Mouse (Mus musculus): ENCODE data around the gene Steap4.

DNA sequence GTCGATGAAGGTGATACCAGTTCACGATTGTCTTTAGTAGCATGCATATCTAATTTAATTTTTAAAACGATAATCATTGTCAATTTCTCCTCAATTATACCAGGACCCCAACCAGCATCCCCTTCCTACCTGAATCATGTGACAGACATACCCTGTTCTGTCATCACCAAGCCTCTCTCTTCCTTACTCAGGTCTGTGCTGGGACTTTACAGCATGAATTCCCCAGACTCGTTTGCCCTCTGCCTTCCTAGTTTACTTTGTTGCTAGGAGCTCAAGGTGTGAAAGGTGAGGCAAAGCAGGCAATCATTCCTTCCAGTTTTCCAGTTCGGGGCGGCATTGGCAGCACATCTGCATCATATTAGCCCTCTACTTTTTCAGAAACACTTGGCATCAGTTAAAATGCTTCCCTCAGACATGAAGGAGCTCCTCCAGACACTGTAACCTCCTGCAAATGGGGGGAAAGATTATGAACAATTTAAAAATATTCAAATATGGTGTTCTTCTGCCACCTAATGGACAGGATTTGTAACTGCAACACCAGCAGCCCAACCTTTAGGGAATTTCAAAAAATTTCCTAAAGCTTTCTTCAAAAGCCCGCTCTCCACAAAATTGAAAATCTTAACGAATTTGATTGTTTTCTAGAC, 36.3 kb downstream of the Steap4 start:
- TF ChIP-seq CTCF (IDR thresholded peaks at IDR 0.05; ENCODE audit: insufficient read depth, low read depth, low read length) = no peak
- no peak for TF ChIP-seq POLR2A (IDR thresholded peaks at IDR 0.05; ENCODE audit: insufficient read depth, low read depth, low read length)

Measured in olfactory bulb, adult 2 months (tissue).